Mouse (Mus musculus) embryonic facial prominence, embryonic 12.5 days (tissue): ENCODE measurements around the gene Nrsn2. TPM values are rescaled to one million over a fixed set of nuclear protein-coding genes. Genes with fewer than 3 reads are reported as not detected.

Experiments used
- ATAC-seq: fragments of 200-750 bp; cut with Nextera tagmentation; 2 replicates; pipeline ENCODE4 v1.8.0; 2017; ENCODE audit not compliant: insufficient number of reproducible peaks, insufficient read depth, low FRiP score, low TSS enrichment
- H3K27ac ChIP-seq: fragments of 300-500 bp; sonication (generic); 2 replicates; pipeline ENCODE4 v1.5.1; 2016; ENCODE audit warnings: mild to moderate bottlenecking
- H3K27me3 ChIP-seq: fragments of 300-500 bp; sonication (generic); 2 replicates; pipeline ENCODE4 v1.6.1; 2016; ENCODE audit warnings: mild to moderate bottlenecking, moderate library complexity
- H3K36me3 ChIP-seq: fragments of 300-500 bp; sonication (generic); 2 replicates; pipeline ENCODE4 v1.6.1; 2016; ENCODE audit warnings: mild to moderate bottlenecking
- H3K4me1 ChIP-seq: fragments of 300-500 bp; sonication (generic); 2 replicates; pipeline ENCODE4 v1.6.1; 2016
- H3K4me2 ChIP-seq: fragments of 300-500 bp; sonication (generic); replicated peaks from 2 replicates; pipeline ENCODE4 v1.6.1; 2016; ENCODE audit warnings: mild to moderate bottlenecking, moderate library complexity
- H3K4me3 ChIP-seq: fragments of 300-500 bp; sonication (generic); 2 replicates; pipeline ENCODE4 v1.5.1; 2016; ENCODE audit warnings: mild to moderate bottlenecking
- H3K9ac ChIP-seq: fragments of 300-500 bp; sonication (generic); 2 replicates; pipeline ENCODE4 v1.6.1; 2016; ENCODE audit warnings: mild to moderate bottlenecking, moderate library complexity
- H3K9me3 ChIP-seq: fragments of 300-500 bp; sonication (generic); 2 replicates; pipeline ENCODE4 v1.6.1; 2016; ENCODE audit warnings: mild to moderate bottlenecking, moderate library complexity
- WGBS: fragments of 180-500 bp; shearing (Covaris S2); methylation state at CpG from one replicate; pipeline ENCODE4 v1.1.7; 2016; 5-methylcytosine and 5-hydroxymethylcytosine counted together
- polyA plus RNA-seq: library from polyadenylated mRNA; unstranded; fragments of >200 nt; fragmentation: Nextera tagmentation; extraction: Ambion mirVana; gene quantifications from 2 replicates; pipeline ENCODE4 v1.2.1, GENCODE M21; 2016

Gene Nrsn2
- polyA plus RNA-seq, 1 experiment from 2014 or later, result 4.3 TPM

GRCm38 (mm10) chr2:152399122-152399542 is 22.7 kb upstream of the Nrsn2 start:
- whole genome bisulfite sequencing, result under 1% methylated on average over 13 of the region's 13 CpGs
- H3K9ac ChIP-seq, result peak overlapping the region; percentile 98
- ATAC-seq, result no peak
- H3K4me2 ChIP-seq, result peak overlapping the region; percentile 93
- H3K4me1 ChIP-seq, result peaks cover 26% of the 10 kb centered on the region
- H3K27ac ChIP-seq, result peak overlapping the region; percentile 99
- no peaks in the 10 kb centered on the region for H3K27me3 ChIP-seq
- H3K9me3 ChIP-seq, result no peaks in the 10 kb centered on the region
- H3K4me3 ChIP-seq, result peak overlapping the region; percentile 96
- peaks cover 7% of the 10 kb centered on the region for H3K36me3 ChIP-seq

GRCm38 (mm10) chr2:152398691-152399090 is 22.3 kb upstream of the Nrsn2 start:
- ATAC-seq, result peak; percentile 78
- H3K27ac ChIP-seq, result peak overlapping the region; percentile 99
- H3K4me2 ChIP-seq, result peak overlapping the region; percentile 93
- peak overlapping the region; percentile 98 for H3K9ac ChIP-seq
- H3K36me3 ChIP-seq, result peaks cover 7% of the 10 kb centered on the region
- H3K9me3 ChIP-seq, result no peaks in the 10 kb centered on the region
- H3K27me3 ChIP-seq, result no peaks in the 10 kb centered on the region
- H3K4me3 ChIP-seq, result peak overlapping the region; percentile 96
- peaks cover 31% of the 10 kb centered on the region for H3K4me1 ChIP-seq
- under 1% methylated on average over 38 of the region's 38 CpGs for WGBS

GRCm38 (mm10) chr2:152397680-152398435 is 21.4 kb upstream of the Nrsn2 start, which contains the start of gene Sox12:
Gene Sox12, minus strand, starts transcription at chr2:152398063.
- ATAC-seq, result peak; percentile 62
- under 1% methylated on average over 86 of the region's 104 CpGs for WGBS
- Histone ChIP-seq H3K9me3 (no peaks in the 10 kb centered on the region), H3K4me1 (peaks cover 37% of the 10 kb centered on the region), H3K4me2 (peak within 1 kb of the TSS; percentile 93), H3K9ac (peak within 1 kb of the TSS; percentile 98), H3K27ac (peak within 1 kb of the TSS; percentile 99), H3K27me3 (no peaks in the 10 kb centered on the region), H3K36me3 (peaks cover 7% of the 10 kb centered on the region), H3K4me3 (peak within 1 kb of the TSS; percentile 96)

- ATAC-seq, result no peak
- peak overlapping the region; percentile 98 for H3K9ac ChIP-seq
- peaks cover 37% of the 10 kb centered on the region for H3K4me1 ChIP-seq
- no peaks in the 10 kb centered on the region for H3K27me3 ChIP-seq
- peak overlapping the region; percentile 99 for H3K27ac ChIP-seq
- peak overlapping the region; percentile 96 for H3K4me3 ChIP-seq
- peaks cover 7% of the 10 kb centered on the region for H3K36me3 ChIP-seq
- no peaks in the 10 kb centered on the region for H3K9me3 ChIP-seq
- under 1% methylated on average over 73 of the region's 77 CpGs for WGBS
- peak overlapping the region; percentile 93 for H3K4me2 ChIP-seq
These were observed 20.7 kb upstream of the Nrsn2 start for GRCm38 (mm10) chr2:152397004-152397589.

- H3K27me3 ChIP-seq, result no peaks in the 10 kb centered on the region
- H3K4me1 ChIP-seq, result peaks cover 37% of the 10 kb centered on the region
- peak; percentile 58 for ATAC-seq
- H3K4me2 ChIP-seq, result peak overlapping the region; percentile 93
- H3K4me3 ChIP-seq, result peak overlapping the region; percentile 96
- peak overlapping the region; percentile 99 for H3K27ac ChIP-seq
- H3K9me3 ChIP-seq, result no peaks in the 10 kb centered on the region
- WGBS, result under 1% methylated on average over 45 of the region's 46 CpGs
- peaks cover 7% of the 10 kb centered on the region for H3K36me3 ChIP-seq
- H3K9ac ChIP-seq, result peak overlapping the region; percentile 98
These were observed 19.9 kb upstream of the Nrsn2 start for GRCm38 (mm10) chr2:152396110-152397003.

GRCm38 (mm10) chr2:152395271-152395920 is 19.0 kb upstream of the Nrsn2 start:
- Histone ChIP-seq H3K4me2 (peak overlapping the region; percentile 93), H3K4me3 (peak overlapping the region; percentile 96), H3K9ac (peak overlapping the region; percentile 98), H3K27me3 (no peaks in the 10 kb centered on the region), H3K4me1 (peaks cover 37% of the 10 kb centered on the region), H3K36me3 (peaks cover 7% of the 10 kb centered on the region), H3K27ac (peak overlapping the region; percentile 99), H3K9me3 (no peaks in the 10 kb centered on the region)
- ATAC-seq, result no peak
- 24% methylated on average over 13 of the region's 13 CpGs for WGBS

GRCm38 (mm10) chr2:152393225-152394017 is 17.0 kb upstream of the Nrsn2 start:
- Histone ChIP-seq H3K9ac (no peak overlapping the region), H3K9me3 (no peaks in the 10 kb centered on the region), H3K4me3 (no peak overlapping the region), H3K4me2 (peak overlapping the region; percentile 93), H3K27ac (no peak overlapping the region), H3K36me3 (peaks cover 7% of the 10 kb centered on the region), H3K4me1 (peaks cover 26% of the 10 kb centered on the region), H3K27me3 (no peaks in the 10 kb centered on the region)
- WGBS, result 44% methylated on average over 9 of the region's 9 CpGs
- ATAC-seq, result no peak

GRCm38 (mm10) chr2:152392786-152393185 is 16.3 kb upstream of the Nrsn2 start:
- 21% methylated on average over 3 of the region's 3 CpGs for WGBS
- H3K27me3 ChIP-seq, result no peaks in the 10 kb centered on the region
- H3K36me3 ChIP-seq, result peaks cover 7% of the 10 kb centered on the region
- no peak overlapping the region for H3K4me3 ChIP-seq
- no peak overlapping the region for H3K9ac ChIP-seq
- no peaks in the 10 kb centered on the region for H3K9me3 ChIP-seq
- H3K27ac ChIP-seq, result no peak overlapping the region
- ATAC-seq, result no peak
- H3K4me2 ChIP-seq, result no peak overlapping the region
- peaks cover 26% of the 10 kb centered on the region for H3K4me1 ChIP-seq

GRCm38 (mm10) chr2:152384191-152384590 is 7.8 kb upstream of the Nrsn2 start:
- 80% methylated on average over 4 of the region's 4 CpGs for WGBS
- H3K36me3 ChIP-seq, result no peaks in the 10 kb centered on the region
- no peak overlapping the region for H3K4me3 ChIP-seq
- H3K4me2 ChIP-seq, result no peak overlapping the region
- H3K4me1 ChIP-seq, result no peaks in the 10 kb centered on the region
- H3K27ac ChIP-seq, result no peak overlapping the region
- H3K27me3 ChIP-seq, result no peaks in the 10 kb centered on the region
- H3K9ac ChIP-seq, result no peak overlapping the region
- H3K9me3 ChIP-seq, result no peaks in the 10 kb centered on the region
- ATAC-seq, result no peak

GRCm38 (mm10) chr2:152375652-152376344 is 640 bp downstream of the Nrsn2 start:
- Histone ChIP-seq H3K27ac (peak overlapping the region; percentile 36; the same call in 1 of the 2 replicates), H3K4me2 (peak overlapping the region; percentile 54), H3K9me3 (no peaks in the 10 kb centered on the region), H3K4me1 (peaks cover 15% of the 10 kb centered on the region), H3K9ac (peak overlapping the region; percentile 24; the same call in 1 of the 2 replicates), H3K4me3 (peak overlapping the region; percentile 25), H3K36me3 (no peaks in the 10 kb centered on the region), H3K27me3 (peaks cover 21% of the 10 kb centered on the region; the same call in 1 of the 2 replicates)
- ATAC-seq, result no peak
- 3% methylated on average over 21 of the region's 21 CpGs for WGBS
